Mouse (Mus musculus): ENCODE data around the gene Abracl. TPM values are rescaled to one million over a fixed set of nuclear protein-coding genes. Genes with fewer than 3 reads are reported as not detected.

Abracl gene
- polyA plus RNA-seq, 1 experiment from 2014 or later: 134 TPM

DNA sequence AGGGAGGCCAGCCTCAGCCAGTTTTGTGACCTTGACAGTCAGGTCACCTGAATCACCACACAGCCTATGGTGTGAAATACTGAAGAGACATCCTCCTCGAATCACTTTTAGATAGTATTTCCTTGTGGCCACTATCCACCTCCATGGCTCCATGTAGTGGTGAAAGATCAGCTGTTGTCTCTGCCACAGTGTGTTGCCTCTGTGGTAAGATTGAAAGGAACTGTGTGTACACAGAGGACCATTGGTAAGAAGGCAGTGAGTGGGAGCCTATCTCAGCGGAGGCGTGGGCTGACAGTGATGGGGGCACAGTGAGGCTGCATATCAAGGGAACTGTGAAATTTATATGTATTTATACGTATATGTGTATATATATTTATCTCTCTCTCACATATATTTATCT lies 38.4 kb upstream of the Abracl start:
- no peak for ATAC-seq (ENCODE audit: low FRiP score, low TSS enrichment)
- Histone ChIP-seq H3K9ac (ENCODE audit: low read depth, low read length) (no peak overlapping the region), H3K27me3 (ENCODE audit: control insufficient read depth, insufficient read depth, low read length) (no peaks in the 10 kb centered on the region), H3K4me1 (ENCODE audit: control insufficient read depth, insufficient read depth, low read length) (peaks cover 22% of the 10 kb centered on the region), H3K4me2 (replicated peaks; ENCODE audit: low read depth, low read length) (no peak overlapping the region), H3K4me3 (ENCODE audit: low read length) (no peak overlapping the region), H3K27ac (ENCODE audit: low read depth, low read length) (no peak overlapping the region), H3K9me3 (ENCODE audit: control insufficient read depth, low read length) (no peaks in the 10 kb centered on the region), H3K36me3 (ENCODE audit: control insufficient read depth, insufficient read depth, low read length) (no peaks in the 10 kb centered on the region)
- WGBS: 80% methylated on average over 4 of the region's 4 CpGs

DNA sequence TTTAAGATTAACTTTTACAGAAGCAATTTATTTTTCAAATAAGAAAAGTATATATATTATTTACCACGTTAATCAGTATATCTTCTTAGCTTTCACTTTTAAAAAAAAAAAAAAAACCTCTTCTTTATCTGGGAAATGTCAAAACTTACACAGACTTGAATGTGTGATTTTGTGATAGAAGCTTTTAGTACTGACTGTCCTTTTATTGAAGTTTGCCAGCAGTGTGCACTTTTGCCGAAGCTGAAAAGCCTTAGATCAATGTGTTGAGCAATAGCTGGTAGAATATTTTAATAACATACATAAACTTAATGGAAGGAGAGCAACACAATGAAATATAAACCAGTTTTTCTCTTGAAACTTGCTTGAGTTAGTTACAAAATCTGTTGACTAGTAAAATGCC lies 37.7 kb upstream of the Abracl start:
- H3K27me3 ChIP-seq (ENCODE audit: control insufficient read depth, insufficient read depth, low read length): no peaks in the 10 kb centered on the region
- no peak overlapping the region for H3K27ac ChIP-seq (ENCODE audit: low read depth, low read length)
- H3K9ac ChIP-seq (ENCODE audit: low read depth, low read length): no peak overlapping the region
- no peaks in the 10 kb centered on the region for H3K36me3 ChIP-seq (ENCODE audit: control insufficient read depth, insufficient read depth, low read length)
- no peaks in the 10 kb centered on the region for H3K9me3 ChIP-seq (ENCODE audit: control insufficient read depth, low read length)
- H3K4me3 ChIP-seq (ENCODE audit: low read length): no peak overlapping the region
- no peak for ATAC-seq (ENCODE audit: low FRiP score, low TSS enrichment)
- 88% methylated on average over 2 of the region's 2 CpGs for WGBS
- H3K4me1 ChIP-seq (ENCODE audit: control insufficient read depth, insufficient read depth, low read length): peaks cover 18% of the 10 kb centered on the region
- H3K4me2 ChIP-seq (replicated peaks; ENCODE audit: low read depth, low read length): no peak overlapping the region

- WGBS: 78% methylated on average over 13 of the region's 13 CpGs
- Histone ChIP-seq H3K27me3 (ENCODE audit: control insufficient read depth, insufficient read depth, low read length) (no peaks in the 10 kb centered on the region), H3K4me3 (ENCODE audit: low read length) (no peak overlapping the region), H3K4me1 (ENCODE audit: control insufficient read depth, insufficient read depth, low read length) (peaks cover 18% of the 10 kb centered on the region), H3K36me3 (ENCODE audit: control insufficient read depth, insufficient read depth, low read length) (no peaks in the 10 kb centered on the region), H3K9ac (ENCODE audit: low read depth, low read length) (no peak overlapping the region), H3K9me3 (ENCODE audit: control insufficient read depth, low read length) (no peaks in the 10 kb centered on the region), H3K4me2 (replicated peaks; ENCODE audit: low read depth, low read length) (no peak overlapping the region), H3K27ac (ENCODE audit: low read depth, low read length) (no peak overlapping the region)
- ATAC-seq (ENCODE audit: low FRiP score, low TSS enrichment): no peak
These were observed 36.7 kb upstream of the Abracl start for GRCm38 (mm10) chr10:18059807-18060206.

DNA sequence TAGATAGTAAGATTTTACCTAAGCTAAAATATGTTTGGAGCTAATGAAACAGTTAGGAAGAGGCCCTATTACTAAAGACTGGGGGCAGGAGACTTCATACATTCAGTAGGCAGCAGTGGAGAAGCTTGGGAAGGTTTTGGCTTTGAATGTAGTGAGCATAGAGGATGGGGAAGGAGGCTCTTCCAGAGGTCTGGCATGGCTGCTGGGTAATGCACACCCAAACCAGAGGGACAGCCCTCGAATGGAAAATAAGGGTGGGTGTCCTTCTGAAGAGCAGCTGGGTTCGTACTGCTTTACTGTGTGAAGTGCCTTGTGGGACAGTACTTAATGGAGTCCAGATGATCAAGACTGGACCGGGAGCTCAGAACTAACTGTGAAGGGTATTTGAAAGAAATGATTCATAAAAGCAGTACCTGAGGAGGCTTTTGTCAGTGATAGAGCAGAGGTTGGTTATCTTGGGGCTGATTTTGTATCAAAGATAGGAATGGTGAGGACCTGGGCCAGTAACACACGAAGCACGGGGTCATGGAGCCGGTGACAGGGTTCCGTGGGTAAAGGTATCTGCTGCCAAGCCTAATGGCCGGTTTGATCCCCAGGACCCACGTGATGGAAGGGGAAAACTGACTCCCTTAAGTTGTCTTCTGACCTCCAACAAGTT lies 35.7 kb upstream of the Abracl start:
- no peaks in the 10 kb centered on the region for H3K36me3 ChIP-seq (ENCODE audit: control insufficient read depth, insufficient read depth, low read length)
- no peaks in the 10 kb centered on the region for H3K27me3 ChIP-seq (ENCODE audit: control insufficient read depth, insufficient read depth, low read length)
- H3K4me2 ChIP-seq (replicated peaks; ENCODE audit: low read depth, low read length): no peak overlapping the region
- no peak overlapping the region for H3K27ac ChIP-seq (ENCODE audit: low read depth, low read length)
- peaks cover 18% of the 10 kb centered on the region for H3K4me1 ChIP-seq (ENCODE audit: control insufficient read depth, insufficient read depth, low read length)
- no peak overlapping the region for H3K9ac ChIP-seq (ENCODE audit: low read depth, low read length)
- H3K4me3 ChIP-seq (ENCODE audit: low read length): no peak overlapping the region
- no peaks in the 10 kb centered on the region for H3K9me3 ChIP-seq (ENCODE audit: control insufficient read depth, low read length)
- no peak for ATAC-seq (ENCODE audit: low FRiP score, low TSS enrichment)
- 88% methylated on average over 9 of the region's 9 CpGs for WGBS

DNA sequence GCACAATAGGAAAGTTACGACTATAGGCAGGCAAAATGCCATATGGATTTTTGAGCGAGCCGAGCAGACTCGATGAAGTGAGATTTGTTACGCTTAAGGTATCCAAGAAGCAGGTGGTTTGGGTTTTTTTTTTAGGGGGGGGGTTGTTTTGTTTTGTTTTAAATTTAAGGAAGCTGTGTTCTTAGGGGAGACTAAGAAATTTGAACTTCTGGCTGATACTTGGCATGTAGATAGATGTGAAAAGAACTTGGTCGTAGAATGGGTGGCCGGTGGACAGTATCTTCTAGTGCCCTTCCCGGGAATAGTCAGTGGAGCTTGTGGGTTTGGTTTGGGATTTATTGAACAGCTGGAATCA lies 33.3 kb upstream of the Abracl start:
- Histone ChIP-seq H3K9ac (ENCODE audit: low read depth, low read length) (peak overlapping the region; percentile 92), H3K36me3 (ENCODE audit: control insufficient read depth, insufficient read depth, low read length) (no peaks in the 10 kb centered on the region), H3K4me2 (replicated peaks; ENCODE audit: low read depth, low read length) (peak overlapping the region; percentile 70), H3K9me3 (ENCODE audit: control insufficient read depth, low read length) (no peaks in the 10 kb centered on the region), H3K27me3 (ENCODE audit: control insufficient read depth, insufficient read depth, low read length) (no peaks in the 10 kb centered on the region), H3K4me1 (ENCODE audit: control insufficient read depth, insufficient read depth, low read length) (peaks cover 18% of the 10 kb centered on the region), H3K27ac (ENCODE audit: low read depth, low read length) (peak overlapping the region; percentile 92; the same call in 1 of the 2 replicates), H3K4me3 (ENCODE audit: low read length) (peak overlapping the region; percentile 84)
- WGBS: under 1% methylated on average over 8 of the region's 8 CpGs
- no peak for ATAC-seq (ENCODE audit: low FRiP score, low TSS enrichment)

DNA sequence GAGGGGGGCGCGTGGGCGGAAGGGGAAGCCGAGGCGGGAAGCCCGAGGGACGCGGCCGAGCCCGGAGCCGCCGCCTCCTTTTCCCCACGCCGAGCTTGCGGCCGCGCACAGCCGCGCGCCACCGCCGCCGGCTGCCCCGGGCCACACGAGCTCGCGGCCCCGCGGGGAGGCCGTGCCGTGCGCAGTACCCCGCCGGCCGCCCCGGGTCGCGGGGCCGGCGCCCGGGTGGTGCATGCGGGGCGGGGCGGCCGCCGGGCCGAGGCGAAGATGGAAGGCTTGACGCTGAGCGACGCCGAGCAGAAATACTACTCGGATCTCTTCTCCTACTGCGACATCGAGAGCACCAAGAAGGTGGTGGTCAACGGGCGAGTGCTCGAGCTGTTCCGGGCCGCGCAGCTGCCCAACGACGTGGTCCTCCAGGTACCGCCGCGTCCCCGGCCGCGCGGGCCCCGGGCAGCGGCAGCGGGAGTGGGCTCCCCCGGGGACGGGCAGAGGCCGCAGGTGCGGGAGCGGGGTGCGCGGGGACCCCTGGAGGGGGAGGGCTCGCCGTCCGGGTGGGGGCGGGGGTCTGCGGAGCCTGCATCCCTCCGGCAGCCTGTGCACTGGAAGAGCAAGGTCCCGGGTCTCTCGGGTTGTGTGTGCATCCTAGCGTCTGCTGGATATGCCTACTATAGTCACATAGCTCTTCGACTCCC lies 32.8 kb upstream of the Abracl start, which contains the start of gene Reps1:
Gene Reps1 (plus strand): TSS at position 166 of the 695 bp plus-strand sequence.
- Histone ChIP-seq H3K4me1 (ENCODE audit: control insufficient read depth, insufficient read depth, low read length) (peaks cover 18% of the 10 kb centered on the region), H3K27ac (ENCODE audit: low read depth, low read length) (peak within 1 kb of the TSS; percentile 92), H3K4me2 (replicated peaks; ENCODE audit: low read depth, low read length) (peak within 1 kb of the TSS; percentile 70), H3K27me3 (ENCODE audit: control insufficient read depth, insufficient read depth, low read length) (no peaks in the 10 kb centered on the region), H3K4me3 (ENCODE audit: low read length) (peak within 1 kb of the TSS; percentile 84), H3K36me3 (ENCODE audit: control insufficient read depth, insufficient read depth, low read length) (no peaks in the 10 kb centered on the region), H3K9me3 (ENCODE audit: control insufficient read depth, low read length) (no peaks in the 10 kb centered on the region), H3K9ac (ENCODE audit: low read depth, low read length) (peak within 1 kb of the TSS; percentile 92)
- WGBS: under 1% methylated on average over 82 of the region's 90 CpGs
- peak; percentile 85 for ATAC-seq (ENCODE audit: low FRiP score, low TSS enrichment)

GRCm38 (mm10) chr10:18055009-18055695 lies 32.1 kb upstream of the Abracl start:
- ATAC-seq (ENCODE audit: low FRiP score, low TSS enrichment): peak; percentile 98

GRCm38 (mm10) chr10:18047380-18048146 lies 24.5 kb upstream of the Abracl start:
- H3K4me2 ChIP-seq (replicated peaks; ENCODE audit: low read depth, low read length): no peak overlapping the region
- H3K9ac ChIP-seq (ENCODE audit: low read depth, low read length): no peak overlapping the region
- no peak overlapping the region for H3K27ac ChIP-seq (ENCODE audit: low read depth, low read length)
- no peaks in the 10 kb centered on the region for H3K36me3 ChIP-seq (ENCODE audit: control insufficient read depth, insufficient read depth, low read length)
- WGBS: 41% methylated on average over 10 of the region's 10 CpGs
- no peaks in the 10 kb centered on the region for H3K4me1 ChIP-seq (ENCODE audit: control insufficient read depth, insufficient read depth, low read length)
- H3K4me3 ChIP-seq (ENCODE audit: low read length): no peak overlapping the region
- H3K27me3 ChIP-seq (ENCODE audit: control insufficient read depth, insufficient read depth, low read length): no peaks in the 10 kb centered on the region
- peak; percentile 20; the same call in 1 of the 2 replicates for ATAC-seq (ENCODE audit: low FRiP score, low TSS enrichment)
- H3K9me3 ChIP-seq (ENCODE audit: control insufficient read depth, low read length): no peaks in the 10 kb centered on the region

More at GRCm38 (mm10) chr10:18055009-18055695, 32.1 kb upstream of the Abracl start:
- Histone ChIP-seq H3K4me3 (ENCODE audit: low read length) (peak overlapping the region; percentile 84), H3K9me3 (ENCODE audit: control insufficient read depth, low read length) (no peaks in the 10 kb centered on the region), H3K36me3 (ENCODE audit: control insufficient read depth, insufficient read depth, low read length) (no peaks in the 10 kb centered on the region), H3K27me3 (ENCODE audit: control insufficient read depth, insufficient read depth, low read length) (no peaks in the 10 kb centered on the region), H3K4me2 (replicated peaks; ENCODE audit: low read depth, low read length) (peak overlapping the region; percentile 70), H3K4me1 (ENCODE audit: control insufficient read depth, insufficient read depth, low read length) (peaks cover 18% of the 10 kb centered on the region), H3K9ac (ENCODE audit: low read depth, low read length) (peak overlapping the region; percentile 92), H3K27ac (ENCODE audit: low read depth, low read length) (peak overlapping the region; percentile 92)
- 2% methylated on average over 54 of the region's 61 CpGs for WGBS
